Mouse (Mus musculus) midbrain, embryonic 12.5 days (tissue): ENCODE data around the gene Alg1. TPM values are rescaled to one million over a fixed set of nuclear protein-coding genes. Genes with fewer than 3 reads are reported as not detected.
A peak's percentile ranks its signal among the peaks of the same experiment; 100 is the strongest.
"Not testable (repeated sequence)": the region's sequence is repeated elsewhere in the genome, so short reads cannot be mapped to it uniquely, and the experiment has no call there.

ENCODE experiments used
- ATAC-seq: fragments of 200-750 bp; cut with Nextera tagmentation; 2 replicates; pipeline ENCODE4 v1.8.0; 2017; ENCODE audit warnings: low read depth, moderate TSS enrichment, moderate library complexity; ENCODE audit not compliant: low FRiP score
- H3K27ac ChIP-seq: fragments of 300-500 bp; sonication (generic); replicated peaks from 2 replicates; pipeline ENCODE4 v1.5.1; 2016; ENCODE audit warnings: mild to moderate bottlenecking
- H3K27me3 ChIP-seq: fragments of 300-500 bp; sonication (generic); 2 replicates; pipeline ENCODE4 v1.6.1; 2016; ENCODE audit warnings: mild to moderate bottlenecking
- H3K36me3 ChIP-seq: fragments of 300-500 bp; sonication (generic); 2 replicates; pipeline ENCODE4 v1.6.1; 2016
- H3K4me1 ChIP-seq: fragments of 300-500 bp; sonication (generic); 2 replicates; pipeline ENCODE4 v1.6.1; 2016
- H3K4me2 ChIP-seq: fragments of 300-500 bp; sonication (generic); replicated peaks from 2 replicates; pipeline ENCODE4 v1.6.1; 2016; ENCODE audit warnings: mild to moderate bottlenecking, moderate library complexity
- H3K4me3 ChIP-seq: fragments of 300-500 bp; sonication (generic); 2 replicates; pipeline ENCODE4 v1.5.1; 2016; ENCODE audit warnings: mild to moderate bottlenecking
- H3K9ac ChIP-seq: fragments of 300-500 bp; sonication (generic); replicated peaks from 2 replicates; pipeline ENCODE4 v1.6.1; 2016; ENCODE audit warnings: mild to moderate bottlenecking, moderate library complexity
- H3K9me3 ChIP-seq: fragments of 300-500 bp; sonication (generic); 2 replicates; pipeline ENCODE4 v1.6.1; 2016; ENCODE audit warnings: mild to moderate bottlenecking
- WGBS: fragments of 180-500 bp; shearing (Covaris S2); methylation state at CpG from one replicate; pipeline ENCODE4 v1.1.7; 2016; 5-methylcytosine and 5-hydroxymethylcytosine counted together
- polyA plus RNA-seq: library from polyadenylated mRNA; unstranded; fragments of >200 nt; fragmentation: Nextera tagmentation; extraction: Ambion mirVana; gene quantifications from 2 replicates; pipeline ENCODE4 v1.2.1, GENCODE M21; 2016

Alg1 gene
- polyA plus RNA-seq, 1 experiment from 2014 or later, result 27.0 TPM

GRCm38 (mm10) chr16:5210365-5210764 lies 23.1 kb upstream of the Alg1 start:
- H3K4me3 ChIP-seq, result no peak overlapping the region
- H3K36me3 ChIP-seq, result no peaks in the 10 kb centered on the region
- no peak overlapping the region for H3K27ac ChIP-seq
- no peak overlapping the region for H3K9ac ChIP-seq
- H3K27me3 ChIP-seq, result peaks cover 11% of the 10 kb centered on the region
- WGBS, result 76% methylated on average over 2 of the region's 2 CpGs
- H3K4me1 ChIP-seq, result no peaks in the 10 kb centered on the region
- no peak for ATAC-seq
- no peak overlapping the region for H3K4me2 ChIP-seq
- H3K9me3 ChIP-seq, result no peaks in the 10 kb centered on the region

- Histone ChIP-seq H3K9ac (no peak overlapping the region), H3K9me3 (no peaks in the 10 kb centered on the region), H3K36me3 (no peaks in the 10 kb centered on the region), H3K4me3 (no peak overlapping the region), H3K4me2 (no peak overlapping the region), H3K4me1 (no peaks in the 10 kb centered on the region), H3K27me3 (peaks cover 4% of the 10 kb centered on the region; the same call in 1 of the 2 replicates), H3K27ac (no peak overlapping the region)
- ATAC-seq, result no peak
- 87% methylated on average over 3 of the region's 3 CpGs for WGBS
Measured at GRCm38 (mm10) chr16:5212150-5212549, 21.3 kb upstream of the Alg1 start.

DNA sequence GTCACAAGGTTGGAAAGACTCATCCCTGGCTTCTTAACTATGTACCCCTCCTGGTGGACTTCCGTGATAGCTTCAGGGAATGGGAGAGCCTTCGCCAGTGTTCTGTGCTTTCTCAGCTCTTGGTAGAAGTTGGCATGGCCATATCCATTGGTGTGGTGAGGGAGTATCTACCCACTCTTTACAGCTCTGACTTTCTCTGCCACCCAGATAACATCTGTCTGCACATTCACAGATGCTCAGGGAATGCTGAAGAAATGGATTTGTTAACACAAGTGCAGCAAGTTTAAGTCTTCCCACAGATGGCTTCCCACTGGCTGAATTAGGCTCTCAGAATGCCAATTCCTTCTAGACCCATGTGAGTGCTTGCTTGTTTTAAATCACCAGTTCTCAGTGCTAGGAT lies 19.3 kb upstream of the Alg1 start:
- H3K4me1 ChIP-seq, result no peaks in the 10 kb centered on the region
- H3K9me3 ChIP-seq, result no peaks in the 10 kb centered on the region
- no peak overlapping the region for H3K9ac ChIP-seq
- ATAC-seq, result no peak
- H3K4me3 ChIP-seq, result no peak overlapping the region
- peaks cover 4% of the 10 kb centered on the region; the same call in 1 of the 2 replicates for H3K27me3 ChIP-seq
- no peak overlapping the region for H3K27ac ChIP-seq
- 83% methylated on average over 2 of the region's 2 CpGs for WGBS
- no peaks in the 10 kb centered on the region for H3K36me3 ChIP-seq
- no peak overlapping the region for H3K4me2 ChIP-seq

GRCm38 (mm10) chr16:5216686-5217085 lies 16.7 kb upstream of the Alg1 start:
- Histone ChIP-seq H3K4me3 (no peak overlapping the region), H3K9ac (no peak overlapping the region), H3K27ac (no peak overlapping the region), H3K9me3 (no peaks in the 10 kb centered on the region), H3K4me2 (no peak overlapping the region), H3K4me1 (no peaks in the 10 kb centered on the region), H3K36me3 (no peaks in the 10 kb centered on the region), H3K27me3 (peaks cover 4% of the 10 kb centered on the region; the same call in 1 of the 2 replicates)
- no peak for ATAC-seq
- WGBS, result 67% methylated on average over 6 of the region's 6 CpGs

GRCm38 (mm10) chr16:5217341-5218133 lies 15.9 kb upstream of the Alg1 start:
- Histone ChIP-seq H3K36me3 (no peaks in the 10 kb centered on the region), H3K27me3 (peaks cover 7% of the 10 kb centered on the region; the same call in 1 of the 2 replicates), H3K4me2 (no peak overlapping the region), H3K9me3 (no peaks in the 10 kb centered on the region), H3K4me1 (no peaks in the 10 kb centered on the region), H3K9ac (no peak overlapping the region), H3K4me3 (no peak overlapping the region), H3K27ac (no peak overlapping the region)
- WGBS, result 61% methylated on average over 5 of the region's 5 CpGs
- no peak for ATAC-seq

GRCm38 (mm10) chr16:5221403-5221802 lies 12.0 kb upstream of the Alg1 start:
- H3K27me3 ChIP-seq, result 0 out of 2 replicates have a peak, but pooled peaks cover 3% of the 10 kb centered on the region
- H3K27ac ChIP-seq, result no peak overlapping the region
- no peaks in the 10 kb centered on the region for H3K36me3 ChIP-seq
- ATAC-seq, result no peak
- no peak overlapping the region for H3K4me2 ChIP-seq
- H3K9ac ChIP-seq, result no peak overlapping the region
- 76% methylated on average over 4 of the region's 4 CpGs for WGBS
- H3K4me1 ChIP-seq, result no peaks in the 10 kb centered on the region
- no peak overlapping the region for H3K4me3 ChIP-seq
- no peaks in the 10 kb centered on the region for H3K9me3 ChIP-seq

GRCm38 (mm10) chr16:5222140-5222539 lies 11.3 kb upstream of the Alg1 start, which contains the start of gene AU021092:
AU021092 (minus strand) TSS chr16:5222299.
- Histone ChIP-seq H3K9ac (no peak within 1 kb of the TSS), H3K4me3 (no peak within 1 kb of the TSS), H3K9me3 (no peaks in the 10 kb centered on the region), H3K36me3 (no peaks in the 10 kb centered on the region), H3K4me1 (no peaks in the 10 kb centered on the region), H3K27ac (no peak within 1 kb of the TSS), H3K4me2 (no peak within 1 kb of the TSS), H3K27me3 (0 out of 2 replicates have a peak, but pooled peaks cover 3% of the 10 kb centered on the region)
- ATAC-seq, result no peak
- 81% methylated on average over 6 of the region's 6 CpGs for WGBS

GRCm38 (mm10) chr16:5226534-5226933 lies 6.9 kb upstream of the Alg1 start:
- H3K36me3 ChIP-seq, H3K27ac ChIP-seq, H3K9me3 ChIP-seq, H3K4me3 ChIP-seq, H3K9ac ChIP-seq, ATAC-seq, H3K27me3 ChIP-seq, H3K4me2 ChIP-seq, H3K4me1 ChIP-seq: not testable (repeated sequence)
- WGBS, result 20% methylated on average over 1 of the region's 1 CpGs

DNA sequence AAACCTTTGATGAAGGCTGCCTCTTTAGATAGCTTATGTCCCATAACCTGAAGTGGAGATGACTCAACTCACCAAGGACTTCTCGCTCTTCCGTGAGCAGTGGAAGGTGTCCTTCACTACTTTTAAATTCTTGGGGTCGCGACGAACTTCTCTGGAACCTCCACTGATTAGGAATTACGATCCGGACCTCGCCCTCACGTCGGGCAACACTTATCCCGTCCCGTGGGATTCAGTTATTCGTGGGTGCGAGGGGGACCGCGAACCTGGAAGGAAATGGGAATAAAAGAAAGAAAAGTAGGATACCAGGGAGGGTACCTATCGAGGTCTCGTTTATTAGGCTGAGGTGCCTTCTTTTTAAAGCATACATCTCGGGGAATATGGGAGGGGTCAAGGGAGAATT lies 5.9 kb upstream of the Alg1 start:
- WGBS, result 85% methylated on average over 19 of the region's 19 CpGs

DNA sequence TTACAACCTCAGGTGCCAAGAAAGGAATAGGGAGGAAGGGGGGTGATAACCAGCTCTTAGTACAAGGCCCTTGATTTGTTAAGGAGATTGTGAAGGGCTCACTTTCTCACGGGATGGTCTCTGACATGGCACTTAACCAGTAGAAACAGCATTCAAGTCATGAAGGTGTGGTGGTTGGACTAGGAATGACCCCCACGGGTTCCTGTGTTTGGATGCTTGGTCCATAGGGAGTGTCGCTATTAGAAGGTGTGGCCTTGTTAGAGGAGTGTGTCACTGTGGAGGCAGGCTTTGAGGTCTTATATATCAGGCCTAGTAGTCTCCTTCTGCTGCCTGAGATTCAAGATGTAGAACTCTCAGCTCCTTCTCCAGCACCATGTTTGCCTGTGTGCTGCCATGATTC lies 5.3 kb upstream of the Alg1 start:
- H3K9me3 ChIP-seq, H3K36me3 ChIP-seq, H3K27me3 ChIP-seq, ATAC-seq, H3K9ac ChIP-seq, H3K4me3 ChIP-seq, H3K27ac ChIP-seq, H3K4me1 ChIP-seq, H3K4me2 ChIP-seq: not testable (repeated sequence)
- 73% methylated on average over 3 of the region's 3 CpGs for whole genome bisulfite sequencing

More for the DNA sequence above, 5.9 kb upstream of the Alg1 start:
- H3K9ac ChIP-seq, H3K27me3 ChIP-seq, H3K4me2 ChIP-seq, H3K4me1 ChIP-seq, ATAC-seq, H3K9me3 ChIP-seq, H3K27ac ChIP-seq, H3K4me3 ChIP-seq, H3K36me3 ChIP-seq: not testable (repeated sequence)

DNA sequence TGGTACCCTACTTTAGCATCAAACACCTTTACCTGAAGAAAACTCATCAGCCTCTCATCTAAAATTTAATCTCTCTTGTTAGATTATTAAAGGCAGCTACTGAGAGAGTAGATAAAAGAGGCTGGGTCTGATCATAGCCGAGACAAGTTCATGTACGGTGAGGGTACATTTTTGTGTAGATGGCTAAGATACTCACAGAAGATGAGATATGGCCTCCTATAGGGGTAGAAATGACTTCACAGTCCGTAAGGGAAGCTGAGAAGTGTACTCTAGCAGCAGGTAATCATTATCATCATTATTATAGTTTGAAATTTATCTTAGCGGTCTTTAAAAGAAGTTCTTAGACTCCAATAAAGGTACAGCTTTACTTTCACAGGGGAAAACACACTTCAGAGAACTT lies 439 bp upstream of the Alg1 start:
- WGBS, result 73% methylated on average over 4 of the region's 4 CpGs
- no peaks in the 10 kb centered on the region for H3K36me3 ChIP-seq
- H3K27ac ChIP-seq, result no peak overlapping the region
- H3K4me3 ChIP-seq, result peak overlapping the region; percentile 86
- no peaks in the 10 kb centered on the region for H3K27me3 ChIP-seq
- H3K9me3 ChIP-seq, result no peaks in the 10 kb centered on the region
- H3K4me1 ChIP-seq, result peaks cover 7% of the 10 kb centered on the region
- peak overlapping the region; percentile 76 for H3K4me2 ChIP-seq
- 0 out of 2 replicates have a peak, but pooled peaks have one; percentile 14 for ATAC-seq
- no peak overlapping the region for H3K9ac ChIP-seq

- ATAC-seq, result no peak
- 92% methylated on average over 4 of the region's 4 CpGs for WGBS
- no peak overlapping the region for H3K4me2 ChIP-seq
- no peak overlapping the region for H3K9ac ChIP-seq
- no peak overlapping the region for H3K27ac ChIP-seq
- no peaks in the 10 kb centered on the region for H3K9me3 ChIP-seq
- no peaks in the 10 kb centered on the region for H3K4me1 ChIP-seq
- no peak overlapping the region for H3K4me3 ChIP-seq
- no peaks in the 10 kb centered on the region for H3K27me3 ChIP-seq
- H3K36me3 ChIP-seq, result peaks cover 58% of the 10 kb centered on the region
Measured at GRCm38 (mm10) chr16:5242355-5242754, 8.9 kb downstream of the Alg1 start.
